Mouse (Mus musculus): Measurements from ENCODE around the gene Otop2.

Otop2 gene

GRCm38 (mm10) chr11:115276780-115277603 lies 30.0 kb upstream of the Otop2 start, which contains the start of gene Fdxr:
Gene Fdxr (minus strand): TSS chr11:115277050.
- peak; percentile 89 for DNase-seq (ENCODE audit: low spot score)

DNA sequence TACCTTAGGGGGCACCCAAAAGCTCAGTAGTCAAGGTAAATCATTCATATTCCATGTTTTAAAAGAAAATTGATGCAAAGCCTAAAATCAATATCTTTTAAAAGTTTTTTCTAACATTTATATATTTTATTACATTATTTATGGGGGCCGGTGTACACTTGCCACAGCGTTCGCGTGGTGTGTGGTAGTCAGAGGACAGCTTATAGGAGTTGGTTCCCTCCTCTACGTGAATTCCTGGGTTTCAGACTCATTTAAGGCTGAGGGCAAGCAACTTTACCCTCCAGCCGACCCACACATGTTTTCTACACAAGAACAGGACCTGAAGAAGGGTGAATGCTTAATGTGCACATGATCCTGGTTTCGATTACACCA lies 29.4 kb upstream of the Otop2 start:
- DNase-seq (ENCODE audit: low spot score): no peak

DNA sequence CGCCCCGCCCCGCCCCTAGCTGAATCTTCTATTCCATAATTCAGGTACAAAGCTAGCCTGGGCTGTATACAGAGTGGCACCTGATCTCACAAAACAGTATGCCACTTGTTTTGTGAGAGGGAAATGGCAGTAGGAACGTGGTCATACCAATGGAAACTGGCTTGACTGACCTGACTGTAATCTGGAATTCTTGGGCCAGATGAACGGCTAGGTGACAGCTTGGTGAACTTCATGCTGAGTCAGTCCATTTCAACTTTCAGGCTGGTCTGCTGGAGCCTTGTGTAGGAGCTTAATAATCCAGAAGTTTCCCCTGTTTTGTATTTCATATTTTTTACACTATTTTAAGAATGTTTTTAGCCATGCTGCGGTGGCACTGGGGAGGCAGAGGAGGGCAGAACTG lies 28.8 kb upstream of the Otop2 start:
- no peak for DNase-seq (ENCODE audit: low spot score)

DNA sequence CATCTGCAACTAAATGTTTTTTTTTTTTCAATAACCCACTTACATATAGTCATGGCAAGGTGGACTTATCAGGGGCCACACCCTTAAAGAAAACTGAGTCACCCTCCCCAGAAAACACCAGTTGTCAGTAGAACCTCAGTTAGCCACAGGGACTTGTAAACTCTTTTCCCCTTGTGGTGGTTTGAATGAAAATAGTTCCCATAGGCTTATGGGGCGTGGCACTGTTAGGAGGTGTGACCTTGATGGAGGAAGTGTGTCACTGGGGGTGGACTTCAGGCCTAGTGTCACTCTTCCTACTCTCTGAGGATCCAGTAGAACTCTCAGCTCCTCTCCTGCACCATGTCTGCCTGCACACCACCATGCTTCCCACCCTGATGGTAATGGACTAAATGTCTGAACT lies 27.2 kb upstream of the Otop2 start:
- no peak for DNase-seq (ENCODE audit: low spot score)

GRCm38 (mm10) chr11:115282295-115282694 lies 24.7 kb upstream of the Otop2 start:
- DNase-seq (ENCODE audit: low spot score): no peak

GRCm38 (mm10) chr11:115282723-115283485 lies 24.1 kb upstream of the Otop2 start:
- DNase-seq (ENCODE audit: low spot score): no peak

DNA sequence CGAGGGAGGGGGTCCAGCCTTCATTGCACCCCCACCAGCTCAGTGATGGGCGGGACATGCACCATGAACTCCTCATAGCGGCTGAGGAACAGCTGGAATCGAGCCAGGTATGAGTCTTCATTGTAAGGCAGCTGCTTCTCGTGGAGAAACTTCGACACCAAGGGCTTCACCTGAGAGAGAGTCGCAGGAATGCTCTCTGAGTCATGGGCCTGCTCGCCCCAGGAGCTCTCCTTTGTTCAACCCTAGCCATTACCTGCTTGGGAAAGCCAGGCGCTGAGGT lies 23.5 kb upstream of the Otop2 start:
- no peak for DNase-seq (ENCODE audit: low spot score)

DNA sequence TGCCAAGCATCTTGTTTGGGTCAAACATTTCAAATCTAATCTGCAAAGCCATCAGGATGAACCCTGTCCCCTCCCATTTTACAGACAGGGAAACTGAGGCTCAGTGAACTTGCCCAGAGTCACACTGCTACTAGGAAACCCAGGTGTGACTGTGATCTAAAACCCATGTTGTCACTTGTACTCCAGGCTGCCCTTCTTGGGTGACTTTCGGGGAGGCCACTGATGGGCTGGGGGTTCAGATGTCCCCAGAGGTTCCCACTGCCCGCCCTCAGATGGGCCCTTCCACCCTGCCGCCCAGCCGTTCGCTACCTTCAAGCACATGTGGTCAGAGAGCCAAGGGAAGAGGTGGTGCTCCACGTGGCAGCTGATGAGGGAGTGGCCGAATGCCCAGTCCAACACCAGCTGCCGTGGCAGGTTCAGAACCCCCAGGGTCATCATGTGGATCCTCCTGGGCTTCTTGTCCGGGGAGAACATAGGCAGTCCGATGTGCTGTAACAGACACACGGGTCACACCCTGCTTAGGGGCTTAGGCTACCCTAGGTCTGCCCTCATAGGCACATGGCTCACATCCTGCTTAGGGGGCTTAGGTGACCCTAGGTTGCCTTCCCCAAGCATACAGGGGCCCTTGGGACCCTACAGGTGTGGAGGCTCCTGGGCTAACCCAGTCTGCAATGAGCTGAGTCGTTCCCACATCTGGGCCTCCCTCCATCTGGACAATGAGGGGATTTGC lies 22.9 kb upstream of the Otop2 start:
- DNase-seq (ENCODE audit: low spot score): no peak

DNA sequence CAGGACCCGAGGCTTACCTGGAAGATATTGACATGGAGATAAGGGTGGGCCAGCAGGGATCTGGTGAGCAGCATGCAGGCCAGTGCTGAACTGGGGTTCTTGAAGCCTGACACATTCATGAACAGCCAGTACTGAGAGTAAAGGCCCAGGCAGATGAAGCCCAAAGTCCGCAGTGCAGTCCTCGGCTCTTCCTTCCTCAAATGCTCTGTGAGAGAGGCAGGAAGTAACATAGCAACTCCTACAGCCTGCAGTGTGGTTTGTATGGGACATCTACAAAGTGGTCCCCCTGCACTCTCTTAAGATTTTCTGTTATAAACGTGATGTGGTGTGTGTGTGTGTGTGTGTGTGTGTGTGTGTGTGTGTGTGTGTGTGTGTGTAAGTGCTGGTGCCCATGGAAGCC lies 21.7 kb upstream of the Otop2 start:
- no peak for DNase-seq (ENCODE audit: low spot score)

- no peak for DNase-seq (ENCODE audit: low spot score)
Measured at GRCm38 (mm10) chr11:115286201-115286993, 20.6 kb upstream of the Otop2 start.

- no peak for DNase-seq (ENCODE audit: low spot score)
Measured at GRCm38 (mm10) chr11:115287386-115287785, 19.6 kb upstream of the Otop2 start.

DNA sequence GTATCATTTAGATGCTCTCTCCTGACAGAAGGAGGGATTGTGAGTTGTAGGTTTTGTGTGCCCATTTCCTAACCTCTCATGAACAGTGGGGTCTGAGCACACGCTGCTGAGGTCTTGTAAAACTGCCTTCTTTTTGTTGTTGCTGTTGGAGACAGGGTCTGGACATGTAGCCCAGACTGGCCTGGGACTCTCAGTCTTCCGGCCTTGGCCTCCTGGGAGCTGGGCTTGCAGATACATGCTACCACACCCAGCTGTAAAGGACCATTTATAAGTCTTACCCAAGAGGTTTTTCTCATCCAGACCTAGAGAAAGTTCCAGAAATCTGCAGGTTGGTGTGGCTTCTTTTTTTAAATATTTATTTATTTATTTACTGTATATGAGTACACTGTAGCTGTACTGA lies 18.7 kb upstream of the Otop2 start:
- no peak for DNase-seq (ENCODE audit: low spot score)

- DNase-seq (ENCODE audit: low spot score): no peak
Measured at GRCm38 (mm10) chr11:115289885-115290284, 17.1 kb upstream of the Otop2 start.

DNA sequence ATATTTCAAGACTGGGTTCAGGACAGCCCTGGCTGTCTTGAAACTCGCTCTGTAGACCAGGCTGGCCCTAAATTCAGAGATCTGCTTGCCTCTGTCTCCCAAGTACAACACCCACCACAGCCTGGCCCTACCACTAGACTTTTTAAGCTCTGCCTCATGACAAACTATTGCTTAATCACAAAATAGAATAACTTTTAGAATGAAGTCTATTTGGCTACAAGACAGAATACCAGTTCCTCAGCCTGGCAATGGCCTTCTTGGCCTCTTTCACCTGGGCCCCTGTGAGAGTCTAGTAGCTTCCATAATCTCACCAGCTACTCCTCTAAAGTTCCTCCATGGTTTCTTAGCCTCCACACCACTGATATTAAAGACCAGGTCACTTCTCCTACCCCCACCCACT lies 16.6 kb upstream of the Otop2 start:
- DNase-seq (ENCODE audit: low spot score): no peak

GRCm38 (mm10) chr11:115290919-115291318 lies 16.0 kb upstream of the Otop2 start:
- no peak for DNase-seq (ENCODE audit: low spot score)

- no peak for DNase-seq (ENCODE audit: low spot score)
Measured at GRCm38 (mm10) chr11:115291503-115291902, 15.5 kb upstream of the Otop2 start.

DNA sequence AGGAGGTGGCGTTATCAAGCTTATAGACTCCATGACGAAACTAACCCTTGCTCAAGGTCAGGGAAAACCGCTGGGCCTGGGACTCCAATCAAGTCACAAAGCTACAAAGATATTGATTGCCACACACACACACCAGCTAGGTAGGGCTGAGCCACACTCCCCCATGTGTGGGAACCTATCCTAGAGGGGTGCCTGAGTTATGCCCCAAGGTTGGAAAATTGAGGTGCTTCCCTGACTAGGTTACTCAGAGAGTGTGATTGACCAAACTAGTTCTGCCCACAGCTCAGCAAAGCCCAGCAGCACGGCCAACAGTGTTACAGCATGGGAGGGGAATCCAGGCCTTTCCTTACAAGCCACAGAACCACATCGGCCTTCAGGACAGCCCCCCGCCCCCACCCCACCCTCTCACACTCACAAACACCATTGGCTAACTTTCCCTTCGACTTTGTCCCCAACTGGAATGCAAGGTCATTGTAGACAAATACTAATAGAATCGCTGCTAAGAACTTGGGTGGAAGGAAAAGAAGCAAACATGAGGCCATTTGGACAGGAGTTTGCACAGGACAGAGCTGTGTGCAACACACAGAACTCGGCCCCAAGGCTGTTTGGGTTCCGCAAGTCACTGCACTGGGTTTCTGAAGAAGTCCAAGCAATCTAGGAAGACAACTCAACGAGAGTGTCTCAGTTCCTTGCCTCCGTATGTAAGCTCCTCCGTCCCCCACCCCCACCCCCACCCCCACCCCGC lies 14.2 kb upstream of the Otop2 start:
- no peak for DNase-seq (ENCODE audit: low spot score)

DNA sequence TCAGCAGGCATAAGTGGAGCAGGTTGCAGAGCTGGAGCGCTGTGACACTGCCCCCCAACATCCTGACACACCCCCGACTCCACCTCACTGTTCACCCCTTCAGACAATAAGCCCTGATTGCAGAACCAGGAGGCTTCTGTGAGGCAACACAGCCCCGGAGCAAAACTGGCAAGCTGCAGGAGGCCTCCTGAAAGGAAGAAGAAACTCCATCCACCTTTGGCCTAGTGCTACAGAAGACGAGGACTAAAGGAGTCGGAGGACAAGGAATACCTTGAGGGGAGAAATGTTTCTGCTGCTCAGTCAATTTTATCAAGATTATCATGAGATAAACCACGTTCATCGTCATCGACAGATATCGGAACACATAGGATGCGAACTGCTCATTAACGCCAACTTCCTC lies 11.0 kb upstream of the Otop2 start:
- DNase-seq (ENCODE audit: low spot score): no peak

GRCm38 (mm10) chr11:115296471-115297210 lies 10.3 kb upstream of the Otop2 start:
- DNase-seq (ENCODE audit: low spot score): no peak

- DNase-seq (ENCODE audit: low spot score): no peak
Measured at GRCm38 (mm10) chr11:115297214-115297826, 9.6 kb upstream of the Otop2 start, which contains the start of gene Fads6. Gene Fads6 (minus strand): TSS chr11:115297663.
